Mouse (Mus musculus) erythroblast, embryonic 14.5 days (primary cell): ENCODE measurements around the gene Gm10147. TPM values are rescaled to one million over a fixed set of nuclear protein-coding genes. Genes with fewer than 3 reads are reported as not detected.
"Not testable (repeated sequence)": the region's sequence is repeated elsewhere in the genome, so short reads cannot be mapped to it uniquely, and the experiment has no call there.

Experiments
- H3K27me3 ChIP-seq: 2 replicates; pipeline ENCODE4 v1.6.1; 2012; ENCODE audit warnings: inconsistent platforms; ENCODE audit not compliant: control insufficient read depth
- H3K36me3 ChIP-seq: 2 replicates; pipeline ENCODE4 v1.6.1; 2012; ENCODE audit warnings: mild to moderate bottlenecking, inconsistent platforms; ENCODE audit not compliant: control insufficient read depth
- H3K4me1 ChIP-seq: 2 replicates; pipeline ENCODE4 v1.6.1; 2012; ENCODE audit warnings: inconsistent platforms; ENCODE audit not compliant: control insufficient read depth
- H3K4me3 ChIP-seq: replicated peaks from 2 replicates; pipeline ENCODE3; 2012; ENCODE audit warnings: moderate library complexity, mild to moderate bottlenecking, inconsistent platforms
- H3K9me3 ChIP-seq: 2 replicates; pipeline ENCODE4 v1.6.1; 2012; ENCODE audit warnings: low read length, inconsistent platforms, mixed read lengths; ENCODE audit not compliant: control insufficient read depth
- polyA plus RNA-seq: library from polyadenylated mRNA; stranded (reverse); fragments of >175 nt; gene quantifications from 2 replicates; pipeline ENCODE4 v1.2.3, GENCODE M21; 2012

Gene Gm10147
- not detected in 2 replicates for polyA plus RNA-seq

DNA sequence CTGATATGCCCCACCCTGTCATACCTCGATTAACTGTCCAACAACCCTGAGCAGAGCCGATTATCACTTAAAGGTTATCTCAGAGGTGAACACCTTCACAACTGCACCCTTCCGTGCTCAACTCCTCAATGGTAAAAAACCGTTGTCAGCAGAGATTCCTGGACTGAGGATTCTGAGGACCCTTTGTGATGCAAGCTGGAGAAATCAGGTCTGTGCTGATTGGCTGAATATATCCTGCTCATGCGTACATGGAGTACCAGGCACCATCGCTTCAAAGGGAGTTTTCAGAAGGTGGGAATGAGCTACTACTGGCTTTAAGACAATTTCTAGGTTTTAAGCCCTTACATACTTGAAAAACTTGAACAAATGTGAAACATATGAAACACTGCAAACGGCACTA lies at the start of gene Gm10147:
Gene Gm10147, minus strand, starts transcription at position 101 of the 400 bp plus-strand sequence.
- H3K4me3 ChIP-seq, H3K27me3 ChIP-seq, H3K9me3 ChIP-seq, H3K36me3 ChIP-seq, H3K4me1 ChIP-seq: not testable (repeated sequence)
